Mouse (Mus musculus) liver, adult (tissue): ENCODE measurements at regions not wholly inside any gene's neighbourhood (a gene's known extent, or its start where the extent isn't known, plus 50 kb on each side); places are given as distances from the start of the nearest gene placed in this dataset.

Source experiments
- GATA4 ChIP-seq: IDR thresholded peaks from 2 replicates; pipeline ENCODE4 v1.6.1; 2014; ENCODE audit warnings: mild to moderate bottlenecking, low read length; ENCODE audit not compliant: insufficient replicate concordance

- no peak for TF ChIP-seq GATA4
Measured at GRCm38 (mm10) chr3:130998433-130998832, 111.8 kb upstream of the Lef1 start.

- no peak for TF ChIP-seq GATA4
Measured at GRCm38 (mm10) chr3:130996786-130997185, 113.5 kb upstream of the Lef1 start.

- no peak for TF ChIP-seq GATA4
Measured at GRCm38 (mm10) chr3:130991971-130992370, 118.3 kb upstream of the Lef1 start.

- no peak for TF ChIP-seq GATA4
Measured at GRCm38 (mm10) chr3:130986708-130987107, 123.6 kb upstream of the Lef1 start.

GRCm38 (mm10) chr3:130986101-130986500, 124.2 kb upstream of the Lef1 start:
- TF ChIP-seq GATA4: no peak

- no peak for TF ChIP-seq GATA4
Measured at GRCm38 (mm10) chr3:130981566-130981965, 128.7 kb upstream of the Lef1 start.

- TF ChIP-seq GATA4: no peak
Measured at GRCm38 (mm10) chr3:130978986-130979642, 131.2 kb upstream of the Lef1 start.

GRCm38 (mm10) chr3:130977921-130978700, 132.2 kb upstream of the Lef1 start:
- no peak for TF ChIP-seq GATA4

GRCm38 (mm10) chr3:130976206-130976605, 134.1 kb upstream of the Lef1 start:
- TF ChIP-seq GATA4: no peak

- no peak for TF ChIP-seq GATA4
Measured at GRCm38 (mm10) chr3:130975291-130975690, 135.0 kb upstream of the Lef1 start.

- TF ChIP-seq GATA4: no peak
Measured at GRCm38 (mm10) chr3:130972126-130972525, 138.1 kb upstream of the Lef1 start.

- no peak for TF ChIP-seq GATA4
Measured at GRCm38 (mm10) chr3:130965275-130965674, 145.0 kb upstream of the Lef1 start.

GRCm38 (mm10) chr3:130964088-130964487, 146.2 kb upstream of the Lef1 start:
- no peak for TF ChIP-seq GATA4

GRCm38 (mm10) chr3:130963625-130964024, 146.6 kb upstream of the Lef1 start:
- no peak for TF ChIP-seq GATA4

- TF ChIP-seq GATA4: no peak
Measured at GRCm38 (mm10) chr3:130962701-130963472, 147.4 kb upstream of the Lef1 start.

- no peak for TF ChIP-seq GATA4
Measured at GRCm38 (mm10) chr3:130962151-130962633, 148.1 kb upstream of the Lef1 start.
